Comparison of ENCODE assay signal across 8 mouse cellular contexts in genomic region chr7:122965386-122965785, GRCm38 (mm10). TPM values are rescaled to one million over a fixed set of nuclear protein-coding genes. Genes with fewer than 3 reads are reported as not detected.
DNase-seq lines count a peak whose midpoint lies in the region; ATAC-seq and TF ChIP-seq lines count a peak whose summit lies in the region.

Gene Rbbp6, plus strand, starts transcription at chr7:122965686.

- H3K4me2 ChIP-seq in lung, embryonic 14.5 days = no peak within 1 kb of the TSS
- no peak within 1 kb of the TSS for H3K4me2 ChIP-seq in embryonic facial prominence, embryonic 12.5 days (replicated peaks)
- no peak within 1 kb of the TSS for H3K4me2 ChIP-seq in heart, embryonic 14.5 days (ENCODE audit: low read length)
- no peak within 1 kb of the TSS for H3K4me2 ChIP-seq in stomach, embryonic 14.5 days (replicated peaks; ENCODE audit: low read depth, low read length)

- no peaks in the 10 kb centered on the region for H3K4me1 ChIP-seq in lung, embryonic 14.5 days (ENCODE audit: insufficient read depth)
- no peaks in the 10 kb centered on the region for H3K4me1 ChIP-seq in embryonic facial prominence, embryonic 12.5 days
- H3K4me1 ChIP-seq in heart, embryonic 14.5 days (ENCODE audit: control insufficient read depth in 2 of 2, insufficient read depth in 2 of 2, low read length in 2 of 2) = no peaks in the 10 kb centered on the region
- peaks cover 4% of the 10 kb centered on the region; the same call in 1 of the 2 replicates for H3K4me1 ChIP-seq in stomach, embryonic 14.5 days (ENCODE audit: control insufficient read depth, insufficient read depth, low read length)

- ATAC-seq in lung, embryonic 14.5 days (ENCODE audit: insufficient read depth) = no peak
- ATAC-seq in embryonic facial prominence, embryonic 12.5 days (ENCODE audit: insufficient number of reproducible peaks, insufficient read depth, low FRiP score, low TSS enrichment) = no peak
- ATAC-seq in heart, embryonic 14.5 days (ENCODE audit: insufficient number of reproducible peaks, insufficient read depth, low FRiP score, low read depth) = no peak
- ATAC-seq in stomach, embryonic 14.5 days (ENCODE audit: insufficient number of reproducible peaks, insufficient read depth, low FRiP score, low read depth) = no peak

- H3K27ac ChIP-seq in lung, embryonic 14.5 days (ENCODE audit: low read depth) = no peak within 1 kb of the TSS
- H3K27ac ChIP-seq in embryonic facial prominence, embryonic 12.5 days = no peak within 1 kb of the TSS
- no peak within 1 kb of the TSS for H3K27ac ChIP-seq in heart, embryonic 14.5 days (replicated peaks in 1 of 2; ENCODE audit: control insufficient read depth in 1 of 2, insufficient read depth in 1 of 2, low read depth in 2 of 2, low read length in 2 of 2)
- no peak within 1 kb of the TSS for H3K27ac ChIP-seq in stomach, embryonic 14.5 days (ENCODE audit: low read length)

- 71% methylated on average over 5 of the region's 5 CpGs for WGBS in lung, embryonic 14.5 days
- 77% methylated on average over 5 of the region's 5 CpGs for WGBS in embryonic facial prominence, embryonic 12.5 days
- WGBS in heart, embryonic 14.5 days = 66% methylated on average over 5 of the region's 5 CpGs
- WGBS in stomach, embryonic 14.5 days = 81% methylated on average over 5 of the region's 5 CpGs

- TF ChIP-seq CTCF in lung, embryonic 14.5 days (IDR thresholded peaks at IDR 0.05; ENCODE audit: low read depth) = no peak

- no peak within 1 kb of the TSS for H3K4me3 ChIP-seq in lung, embryonic 14.5 days (ENCODE audit: low read depth, low read length)
- H3K4me3 ChIP-seq in embryonic facial prominence, embryonic 12.5 days = no peak within 1 kb of the TSS
- no peak within 1 kb of the TSS for H3K4me3 ChIP-seq in heart, embryonic 14.5 days (ENCODE audit: control insufficient read depth in 1 of 2, insufficient read depth in 1 of 2, low read depth in 1 of 2, low read length in 2 of 2)
- no peak within 1 kb of the TSS for H3K4me3 ChIP-seq in stomach, embryonic 14.5 days (ENCODE audit: low read depth, low read length)

- H3K36me3 ChIP-seq in lung, embryonic 14.5 days (ENCODE audit: insufficient read depth) = no peaks in the 10 kb centered on the region
- no peaks in the 10 kb centered on the region for H3K36me3 ChIP-seq in embryonic facial prominence, embryonic 12.5 days
- no peaks in the 10 kb centered on the region for H3K36me3 ChIP-seq in heart, embryonic 14.5 days (ENCODE audit: control insufficient read depth, insufficient read depth, low read length)
- no peaks in the 10 kb centered on the region for H3K36me3 ChIP-seq in stomach, embryonic 14.5 days (ENCODE audit: control insufficient read depth, insufficient read depth, low read length)

- H3K9me3 ChIP-seq in lung, embryonic 14.5 days (ENCODE audit: low read depth, low read length) = no peaks in the 10 kb centered on the region
- H3K9me3 ChIP-seq in embryonic facial prominence, embryonic 12.5 days = no peaks in the 10 kb centered on the region
- H3K9me3 ChIP-seq in heart, embryonic 14.5 days (ENCODE audit: control insufficient read depth, low read length) = no peaks in the 10 kb centered on the region
- no peaks in the 10 kb centered on the region for H3K9me3 ChIP-seq in stomach, embryonic 14.5 days (ENCODE audit: control insufficient read depth, low read depth, low read length)

- no peak within 1 kb of the TSS for H3K9ac ChIP-seq in lung, embryonic 14.5 days
- H3K9ac ChIP-seq in embryonic facial prominence, embryonic 12.5 days = no peak within 1 kb of the TSS
- H3K9ac ChIP-seq in heart, embryonic 14.5 days (ENCODE audit: low read length) = no peak within 1 kb of the TSS
- no peak within 1 kb of the TSS for H3K9ac ChIP-seq in stomach, embryonic 14.5 days (replicated peaks; ENCODE audit: low read depth, low read length)

- no peak for DNase-seq in lung, embryonic 14.5 days
- DNase-seq in lung, postnatal 10 days = no peak
- DNase-seq in left cerebral cortex, postnatal 25 days (ENCODE audit: low spot score in 2 of 2) = no peak
- no peak for DNase-seq in Muller cell, postnatal 12 days (ENCODE audit: inconsistent ontology term)
- DNase-seq in lung, postnatal 25 days (ENCODE audit: low spot score) = no peak

- intact Hi-C loops in left cerebral cortex, postnatal 25 days (cut with DNase I) = no loop called here

- H3K27me3 ChIP-seq in lung, embryonic 14.5 days (ENCODE audit: insufficient read depth, low read length) = no peaks in the 10 kb centered on the region
- no peaks in the 10 kb centered on the region for H3K27me3 ChIP-seq in embryonic facial prominence, embryonic 12.5 days
- no peaks in the 10 kb centered on the region for H3K27me3 ChIP-seq in heart, embryonic 14.5 days (ENCODE audit: control insufficient read depth, insufficient read depth, low read length)
- H3K27me3 ChIP-seq in stomach, embryonic 14.5 days (ENCODE audit: control insufficient read depth, insufficient read depth, low read length) = no peaks in the 10 kb centered on the region

RNA-seq across cellular contexts. Expression of gene Rbbp6, which starts in this region (rescaled TPM):
- 33.2 and 34.0 TPM in 2 replicates for polyA plus RNA-seq in lung, embryonic 14.5 days (2014; fragmentation: Nextera tagmentation; extraction: Ambion mirVana)
- polyA plus RNA-seq in embryonic facial prominence, embryonic 12.5 days (2016; fragmentation: Nextera tagmentation; extraction: Ambion mirVana) = 37.4 and 40.4 TPM in 2 replicates
- 23.8 TPM in 2 replicates for polyA plus RNA-seq in heart, embryonic 14.5 days (2014; fragmentation: Nextera tagmentation; extraction: Ambion mirVana)
- 10 to 100 TPM; 61.4 to 71.6 TPM for total RNA-seq in left cerebral cortex, postnatal 25 days (2021)
- polyA plus RNA-seq in stomach, embryonic 14.5 days (2014; fragmentation: Nextera tagmentation; extraction: Ambion mirVana) = 40.3 and 44.7 TPM in 2 replicates
